In the genomic region with DNA sequence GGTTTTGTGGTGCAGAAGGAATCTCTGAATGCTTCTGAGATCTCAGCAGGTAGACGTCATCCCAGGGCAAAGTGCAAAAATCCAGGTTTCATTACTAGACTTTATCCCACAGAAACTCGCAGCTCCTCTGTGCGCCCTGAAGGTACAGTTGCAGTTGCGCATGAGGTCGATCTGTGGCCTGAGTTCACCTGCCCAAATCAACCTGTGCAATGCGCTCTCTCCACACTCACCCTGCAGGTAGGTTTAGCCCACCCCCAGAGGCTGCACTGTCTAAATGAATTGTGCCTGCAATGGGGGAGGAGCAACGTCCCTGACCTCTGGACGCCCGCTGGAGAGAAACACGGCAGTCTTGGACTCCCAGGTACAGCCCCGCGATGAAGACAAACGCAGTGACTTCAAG, we compare ENCODE assay signal across 16 mouse cellular contexts. TPM values are rescaled to one million over a fixed set of nuclear protein-coding genes. Genes with fewer than 3 reads are reported as not detected.
DNase-seq lines count a peak whose midpoint lies in the region; ATAC-seq and TF ChIP-seq lines count a peak whose summit lies in the region.
"Had no signal": no experiment of that assay in that cellular context is flagged by ENCODE, and none has a peak within 500 bp of the region (broad histone marks: within the 10 kb centered on the region; RNA-seq: fewer than 3 reads in every experiment).

No protein-coding gene starts in this region.

- H3K27me3 ChIP-seq in E14TG2a.4 (ENCODE audit: insufficient read depth, low read length), result peaks cover 27% of the 10 kb centered on the region
- H3K27me3 ChIP-seq in liver, embryonic 12.5 days (replicated peaks), result no peaks in the 10 kb centered on the region
- H3K27me3 ChIP-seq: forebrain, embryonic 15.5 days; hindbrain, embryonic 13.5 days; limb, embryonic 13.5 days had no signal

- 0 out of 2 replicates have a peak, but pooled peaks have one; percentile 37 for ATAC-seq in liver, embryonic 12.5 days
- no peak for ATAC-seq in CD4-positive, CD25-positive, alpha-beta regulatory T cell, adult 4 months
- ATAC-seq: forebrain, embryonic 15.5 days had no signal

- TF ChIP-seq CTCF in gastrocnemius, adult 2 months (IDR thresholded peaks at IDR 0.05), result no peak
- no peak for TF ChIP-seq CTCF in E14TG2a.4 (conservative IDR thresholded peaks at IDR 0.05; ENCODE audit: low read length)

- H3K27ac ChIP-seq in gastrocnemius, adult 2 months, result no peak overlapping the region
- no peak overlapping the region for H3K27ac ChIP-seq in liver, embryonic 12.5 days
- H3K27ac ChIP-seq: forebrain, embryonic 15.5 days; hindbrain, embryonic 13.5 days; limb, embryonic 13.5 days had no signal

- no peak for DNase-seq in gastrocnemius, adult 2 months
- DNase-seq in gastrocnemius, postnatal 36 days, result no peak
- DNase-seq in kidney, adult 8-10 months, result peak; percentile 73 to 74
- DNase-seq in retina, embryonic 14.5 days (ENCODE audit: low spot score), result no peak
- no peak for DNase-seq in natural killer cell, adult 2 months (ENCODE audit: low spot score in 2 of 2)
- DNase-seq: cerebellum, adult 11-12 months; gastrocnemius, postnatal 10 days had no signal

- no peaks in the 10 kb centered on the region for H3K9me3 ChIP-seq in E14TG2a.4 (ENCODE audit: low read length)
- no peaks in the 10 kb centered on the region for H3K9me3 ChIP-seq in liver, embryonic 12.5 days (replicated peaks)
- H3K9me3 ChIP-seq: forebrain, embryonic 15.5 days; hindbrain, embryonic 13.5 days; limb, embryonic 13.5 days had no signal

- peak overlapping the region; percentile 9 for H3K4me2 ChIP-seq in liver, embryonic 12.5 days
- H3K4me2 ChIP-seq: forebrain, embryonic 15.5 days; hindbrain, embryonic 13.5 days; limb, embryonic 13.5 days had no signal

- H3K4me3 ChIP-seq in gastrocnemius, adult 2 months, result peak overlapping the region; percentile 38
- peak overlapping the region; percentile 23 for H3K4me3 ChIP-seq in E14TG2a.4 (replicated peaks; ENCODE audit: low read length)
- H3K4me3 ChIP-seq in liver, embryonic 12.5 days, result no peak overlapping the region
- H3K4me3 ChIP-seq: forebrain, embryonic 15.5 days; hindbrain, embryonic 13.5 days; limb, embryonic 13.5 days had no signal

- WGBS in liver, embryonic 12.5 days (ENCODE audit: insufficient replicate concordance), result 71% methylated on average over 13 of the region's 13 CpGs

- H3K9ac ChIP-seq in liver, embryonic 12.5 days, result no peak overlapping the region
- H3K9ac ChIP-seq: forebrain, embryonic 15.5 days; hindbrain, embryonic 13.5 days; limb, embryonic 13.5 days had no signal

- H3K4me1 ChIP-seq in E14TG2a.4 (replicated peaks; ENCODE audit: low read depth, low read length), result peaks cover 8% of the 10 kb centered on the region
- H3K4me1 ChIP-seq in liver, embryonic 12.5 days, result 0 out of 2 replicates have a peak, but pooled peaks cover 4% of the 10 kb centered on the region
- H3K4me1 ChIP-seq: forebrain, embryonic 15.5 days; hindbrain, embryonic 13.5 days; limb, embryonic 13.5 days had no signal

- intact Hi-C loops in gastrocnemius, adult 2 months (cut with DNase I), result loop anchor here (2.0 kb wide), 1 partner anchor 53 kb away; no protein-coding TSS in a partner anchor
- intact Hi-C loops in gastrocnemius, postnatal 36 days (cut with DNase I), result no loop called here

- H3K36me3 ChIP-seq in E14TG2a.4 (ENCODE audit: insufficient read depth, low read length), result no peaks in the 10 kb centered on the region
- no peaks in the 10 kb centered on the region for H3K36me3 ChIP-seq in liver, embryonic 12.5 days
- H3K36me3 ChIP-seq: forebrain, embryonic 15.5 days; hindbrain, embryonic 13.5 days; limb, embryonic 13.5 days had no signal

RNA-seq across cellular contexts. Expression of a gene that starts 2.1 kb away (rescaled TPM):
- not detected for total RNA-seq in gastrocnemius, adult 2 months (2021)
- not detected for total RNA-seq in gastrocnemius, postnatal 36 days (2021)
- 17.7 and 19.5 TPM in 2 replicates for polyA plus RNA-seq in liver, embryonic 12.5 days (2016; fragmentation: Nextera tagmentation; extraction: Ambion mirVana)
- not detected for polyA plus RNA-seq in CD4-positive, CD25-positive, alpha-beta regulatory T cell, adult 4 months (2017; shearing (Covaris generic))
- total RNA-seq: layer of hippocampus, postnatal 14 days; megakaryocyte progenitor cell, adult 5-6 weeks had no signal
- polyA plus RNA-seq: heart, embryonic 14.5 days had no signal

Comparison
In these comparisons a context has a peak if more than half of its experiments do, and no peak if none do; other contexts are left out.
1. DNase-seq: peak in kidney, adult 8-10 months (2 of 2); none in gastrocnemius, adult 2 months (single experiment), gastrocnemius, postnatal 36 days (0 of 2), retina, embryonic 14.5 days (single experiment) and natural killer cell, adult 2 months (0 of 2).